Mouse (Mus musculus) layer of hippocampus, adult 9-11 months (tissue): Measurements from ENCODE around the gene Nfil3.

ENCODE experiments used
- DNase-seq: peaks from one replicate; pipeline ENCODE4 v3.0.0; 2022

Gene Nfil3

GRCm38 (mm10) chr13:52981441-52982281, 788 bp upstream of the Nfil3 start:
- no peak for DNase-seq

DNA sequence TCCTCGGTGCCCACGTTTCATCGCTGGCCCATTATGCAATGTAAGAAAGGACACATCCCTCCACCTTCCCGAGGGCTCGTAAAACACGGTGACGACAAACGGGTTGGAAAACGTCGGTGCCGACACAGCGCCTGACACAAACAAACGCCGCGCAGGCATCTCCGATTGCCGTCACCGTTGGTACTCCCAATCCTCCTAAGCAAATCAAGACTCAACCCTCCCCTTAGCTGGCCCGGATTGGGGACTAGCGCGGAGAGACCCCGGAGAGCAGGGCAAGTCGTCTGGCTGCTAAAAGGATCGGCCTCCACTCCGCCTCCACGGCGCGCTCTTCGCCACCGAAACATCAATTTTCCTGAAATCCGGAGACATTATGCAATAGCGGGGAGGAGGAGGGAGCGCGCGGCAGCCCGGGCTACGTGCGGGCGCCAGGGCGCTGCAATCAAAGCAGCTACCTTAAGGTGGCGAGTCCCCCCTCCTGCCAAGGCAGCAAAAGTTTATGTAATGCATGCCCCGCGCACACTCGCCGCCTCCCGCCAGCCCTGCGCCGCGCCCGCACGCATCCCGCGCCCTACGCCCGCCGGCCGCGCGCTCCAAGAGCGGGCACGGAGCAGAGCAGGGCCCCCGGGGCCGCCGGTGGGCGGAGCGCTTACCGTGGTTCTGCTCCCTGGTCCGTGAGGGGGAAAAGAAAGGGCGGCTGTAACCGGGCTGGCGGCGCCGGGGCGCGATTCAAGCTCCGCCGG, 492 bp downstream of the Nfil3 start:
- DNase-seq: peak; percentile 78

GRCm38 (mm10) chr13:52979331-52980051, 1.4 kb downstream of the Nfil3 start:
- DNase-seq: no peak

DNA sequence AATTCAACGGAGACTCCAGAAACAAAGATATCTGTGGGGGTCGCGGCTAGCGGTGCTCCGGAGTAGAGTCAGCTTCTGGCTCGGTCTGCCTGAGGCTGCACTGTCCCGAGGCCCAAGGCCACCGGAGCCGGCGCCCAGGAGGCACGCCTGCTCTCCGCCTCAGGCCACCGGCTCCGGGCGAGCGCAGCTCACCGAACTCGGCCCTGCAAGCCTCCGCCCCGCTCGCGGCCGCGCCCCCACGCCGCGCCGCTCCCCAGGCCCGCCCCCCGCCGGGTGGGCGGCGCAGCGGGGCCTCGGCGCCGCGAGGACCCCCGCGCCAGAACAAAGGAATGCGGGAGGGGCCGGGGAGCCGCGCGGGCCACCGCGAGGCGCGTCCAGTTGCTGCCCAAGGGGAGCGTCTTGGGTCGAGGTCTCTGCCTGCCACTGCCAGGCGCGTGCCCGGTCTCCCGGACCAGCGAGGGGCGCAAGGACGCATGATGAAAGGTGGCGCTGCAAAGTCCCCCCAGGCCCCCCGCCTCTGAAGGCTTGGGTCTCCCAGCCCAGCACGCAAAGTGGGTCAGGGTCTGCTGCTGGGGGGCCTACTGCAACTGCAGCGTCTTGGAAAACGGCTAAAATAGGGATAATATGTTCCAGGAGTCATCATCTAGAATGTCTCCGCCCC, 2.4 kb downstream of the Nfil3 start:
- DNase-seq: no peak

DNA sequence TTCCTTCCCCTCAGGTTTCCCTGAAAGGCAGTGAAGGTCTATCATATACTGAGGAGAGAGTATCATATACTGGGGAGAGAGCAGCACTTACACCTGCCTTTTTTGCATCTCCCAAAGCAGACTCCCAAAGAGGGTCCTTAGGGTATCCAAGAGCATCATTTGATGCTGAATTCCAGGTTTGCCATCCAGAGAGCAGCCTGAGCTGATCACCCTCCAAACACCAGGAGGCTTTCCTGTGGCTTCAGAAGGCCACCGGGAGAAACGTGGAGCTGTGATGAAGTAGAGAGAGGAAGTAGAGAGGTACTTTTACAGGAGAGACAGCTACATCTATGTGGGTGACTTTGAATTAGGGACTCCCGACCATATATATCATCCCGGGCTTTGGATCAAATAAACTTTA, 3.1 kb downstream of the Nfil3 start:
- no peak for DNase-seq

- DNase-seq: no peak
Observed at GRCm38 (mm10) chr13:52977221-52977609, 3.7 kb downstream of the Nfil3 start.

- no peak for DNase-seq
Observed at GRCm38 (mm10) chr13:52976510-52977220, 4.2 kb downstream of the Nfil3 start.

DNA sequence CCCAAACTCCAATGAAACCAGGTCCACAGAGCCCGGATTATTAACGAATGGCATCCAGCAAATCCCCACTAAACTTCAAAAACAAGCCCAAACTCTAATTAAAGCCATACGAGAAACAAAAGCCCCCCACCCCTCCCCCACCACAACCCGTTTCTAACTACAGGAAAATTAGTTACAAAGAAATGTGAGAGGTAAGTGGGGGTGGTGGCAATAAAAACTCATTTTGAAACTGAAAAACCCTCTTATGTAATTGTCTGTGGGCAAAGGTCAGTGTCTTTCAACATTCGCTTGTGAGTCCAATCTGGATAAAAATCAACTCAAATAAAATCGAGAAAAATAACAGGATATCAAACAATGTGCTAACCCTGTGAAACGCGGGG, 4.8 kb downstream of the Nfil3 start:
- no peak for DNase-seq

- no peak for DNase-seq
Observed at GRCm38 (mm10) chr13:52974676-52975075, 6.2 kb downstream of the Nfil3 start.

GRCm38 (mm10) chr13:52973427-52973826, 7.4 kb downstream of the Nfil3 start:
- no peak for DNase-seq

GRCm38 (mm10) chr13:52972626-52973025, 8.2 kb downstream of the Nfil3 start:
- DNase-seq: no peak

- DNase-seq: no peak
Observed at GRCm38 (mm10) chr13:52970876-52971275, 10.0 kb downstream of the Nfil3 start.

GRCm38 (mm10) chr13:52962922-52963321, 18.0 kb downstream of the Nfil3 start:
- no peak for DNase-seq

DNA sequence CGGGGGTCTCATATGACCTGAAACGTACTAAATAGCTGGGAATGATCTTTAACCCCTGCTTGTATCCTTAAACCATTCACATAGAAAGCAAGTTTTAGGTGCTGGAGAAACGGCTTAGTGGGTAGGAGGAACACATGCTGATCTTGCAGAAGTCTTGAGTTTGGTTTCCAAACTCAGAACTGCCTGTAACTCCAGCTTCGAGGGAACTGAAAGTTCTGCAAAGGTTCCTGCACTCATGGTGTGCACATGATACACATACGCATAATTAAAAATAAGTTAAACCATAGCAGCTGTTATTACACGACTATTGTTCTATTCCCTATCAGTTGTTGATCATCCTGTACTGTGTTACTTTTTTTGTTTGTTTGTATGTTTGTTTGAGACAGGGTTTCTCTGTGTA, 18.5 kb downstream of the Nfil3 start:
- no peak for DNase-seq

DNA sequence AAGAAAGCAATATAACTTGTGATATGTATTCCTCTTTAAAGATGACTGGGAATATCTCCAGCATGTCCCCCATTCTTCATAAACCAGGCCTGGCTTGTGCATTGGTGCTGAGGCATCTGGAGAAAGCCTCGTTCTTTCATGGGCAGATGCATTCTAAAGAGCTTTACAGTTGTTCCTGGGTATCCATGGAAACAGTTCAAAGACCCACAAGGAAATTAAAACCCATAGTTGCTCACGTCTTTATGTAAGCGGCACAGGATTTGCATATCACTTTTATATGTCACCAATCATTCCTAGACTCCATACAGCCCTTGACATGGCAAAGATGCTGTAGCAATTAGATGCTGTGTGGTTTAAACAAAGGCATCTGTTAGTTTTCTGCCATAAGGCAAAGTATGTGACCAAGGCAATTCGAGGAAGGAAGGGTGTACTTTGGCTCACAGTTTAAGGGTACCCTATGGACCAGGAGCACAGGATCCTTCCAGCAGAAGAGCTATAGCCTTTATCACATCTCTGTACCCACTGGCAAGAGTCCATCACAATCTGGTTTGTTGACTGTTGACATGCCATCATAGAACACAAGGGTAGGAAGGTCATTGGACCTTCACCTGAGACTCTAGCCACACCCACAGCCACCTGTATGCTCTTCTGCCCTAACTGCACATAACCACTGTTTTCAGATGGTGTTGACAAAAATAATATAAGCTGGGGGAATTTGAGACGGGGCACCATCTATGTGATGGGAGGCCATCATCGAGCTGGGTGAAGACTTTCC, 26.9 kb downstream of the Nfil3 start:
- no peak for DNase-seq

- DNase-seq: no peak
Observed at GRCm38 (mm10) chr13:52949211-52949610, 31.7 kb downstream of the Nfil3 start.

GRCm38 (mm10) chr13:52947545-52947944, 33.3 kb downstream of the Nfil3 start:
- no peak for DNase-seq

DNA sequence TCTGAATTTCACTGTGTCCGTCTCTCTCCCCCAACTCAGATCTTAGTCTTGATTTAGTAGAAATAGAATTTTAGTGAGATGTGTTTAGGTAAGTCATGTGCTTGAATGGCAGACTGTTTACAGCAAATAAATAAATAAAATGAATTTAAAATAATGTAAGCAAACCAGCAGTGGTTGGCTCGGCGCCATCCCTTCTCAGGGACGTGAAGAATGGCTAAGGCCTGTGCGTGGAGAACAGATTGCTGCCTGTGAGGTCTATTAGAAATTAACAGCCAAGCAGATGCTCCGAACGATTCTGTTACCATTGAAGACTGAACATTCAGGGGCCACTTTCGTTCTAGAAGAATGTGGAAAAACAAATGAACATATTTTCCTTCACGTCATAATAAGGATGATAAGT, 35.1 kb downstream of the Nfil3 start:
- DNase-seq: no peak

DNA sequence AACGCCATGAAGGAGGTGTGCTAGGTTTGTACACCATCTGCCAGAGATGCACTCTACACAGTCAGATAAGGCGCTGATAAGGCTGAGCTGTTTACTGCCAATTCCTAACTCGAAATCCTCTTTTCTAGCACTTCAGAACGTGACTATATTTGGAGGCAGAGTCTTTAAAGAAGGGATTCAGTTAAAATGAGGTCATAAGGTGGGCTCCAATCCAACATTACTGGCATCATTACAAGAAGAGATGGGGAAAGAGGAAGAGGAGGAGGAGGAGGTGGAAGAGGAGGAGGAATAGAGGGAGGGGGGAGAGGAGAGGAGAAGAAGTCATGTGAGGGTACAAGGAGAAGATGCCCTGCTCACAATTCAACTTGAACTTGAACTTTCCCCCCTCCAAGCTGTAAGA, 36.8 kb downstream of the Nfil3 start:
- DNase-seq: no peak

DNA sequence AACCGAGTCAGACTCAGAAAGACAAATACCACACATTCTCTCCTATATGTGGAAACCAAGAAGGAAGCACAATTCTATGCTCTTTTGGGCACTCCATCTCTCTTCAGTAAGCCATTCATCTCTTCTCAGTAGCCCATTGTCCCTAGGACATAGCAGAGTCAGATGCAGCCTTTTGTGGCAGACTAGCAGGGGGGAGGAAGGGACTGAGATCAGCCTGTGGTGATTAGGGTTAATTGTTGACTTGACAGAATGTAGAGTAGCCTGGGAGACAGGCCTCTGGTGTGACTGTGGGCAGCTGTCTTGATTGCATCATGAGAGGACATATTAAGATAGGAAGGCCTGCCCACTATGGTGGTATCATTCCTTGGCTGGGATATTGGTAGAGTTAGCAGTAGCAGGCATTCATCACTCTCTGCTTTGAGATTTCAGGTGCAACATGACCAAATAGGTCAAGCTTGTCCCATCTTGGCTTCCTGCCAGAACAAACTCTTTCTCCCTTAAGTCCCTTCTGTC, 37.9 kb downstream of the Nfil3 start:
- peak; percentile 20 for DNase-seq

GRCm38 (mm10) chr13:52940956-52941355, 39.9 kb downstream of the Nfil3 start:
- DNase-seq: no peak
